Mouse (Mus musculus): ENCODE measurements around the gene Vps35. TPM values are rescaled to one million over a fixed set of nuclear protein-coding genes. Genes with fewer than 3 reads are reported as not detected.
A peak's percentile ranks its signal among the peaks of the same experiment; 100 is the strongest.

Gene Vps35
- polyA plus RNA-seq (2012; rRNA removed) = 2.2 and 3.4 TPM in 2 replicates

- Histone ChIP-seq H3K4me1 (ENCODE audit: control insufficient read depth, insufficient read depth, insufficient read length, low read length) (no peaks in the 10 kb centered on the region; the same call in 1 of the 2 replicates), H3K4me3 (ENCODE audit: low read depth, low read length) (peak within 1 kb of the TSS; percentile 96), H3K27ac (ENCODE audit: insufficient read depth, low read depth, low read length) (peak within 1 kb of the TSS; percentile 100), H3K36me3 (ENCODE audit: control insufficient read depth, insufficient read depth, low read length) (peaks cover 8% of the 10 kb centered on the region), H3K27me3 (ENCODE audit: control insufficient read depth, insufficient read depth, low read length) (no peaks in the 10 kb centered on the region)
- WGBS = under 1% methylated on average over 63 of the region's 63 CpGs
- TF ChIP-seq CTCF (IDR thresholded peaks at IDR 0.05; ENCODE audit: extremely low read depth, insufficient read length, insufficient replicate concordance, low read depth, low read length) = no peak
- TF ChIP-seq POLR2A (IDR thresholded peaks at IDR 0.05; ENCODE audit: low read depth, low read length) = peak; percentile 66
These were observed at the start of gene Vps35, which contains the start of gene Orc6 for GRCm38 (mm10) chr8:85299434-85300077. Gene Vps35 (minus strand): TSS chr8:85299802. Gene Orc6 (plus strand): TSS chr8:85299632.

GRCm38 (mm10) chr8:85339871-85340573 lies 40.4 kb upstream of the Vps35 start:
- Histone ChIP-seq H3K27ac (ENCODE audit: insufficient read depth, low read depth, low read length) (no peak overlapping the region), H3K4me3 (ENCODE audit: low read depth, low read length) (no peak overlapping the region), H3K36me3 (ENCODE audit: control insufficient read depth, insufficient read depth, low read length) (no peaks in the 10 kb centered on the region), H3K4me1 (ENCODE audit: control insufficient read depth, insufficient read depth, insufficient read length, low read length) (peaks cover 7% of the 10 kb centered on the region; the same call in 1 of the 2 replicates), H3K27me3 (ENCODE audit: control insufficient read depth, insufficient read depth, low read length) (no peaks in the 10 kb centered on the region)
- WGBS = 54% methylated on average over 5 of the region's 5 CpGs
- no peak for TF ChIP-seq POLR2A (IDR thresholded peaks at IDR 0.05; ENCODE audit: low read depth, low read length)

GRCm38 (mm10) chr8:85337681-85338080 lies 38.1 kb upstream of the Vps35 start:
- H3K4me3 ChIP-seq (ENCODE audit: low read depth, low read length) = no peak overlapping the region
- no peaks in the 10 kb centered on the region for H3K36me3 ChIP-seq (ENCODE audit: control insufficient read depth, insufficient read depth, low read length)
- peaks cover 10% of the 10 kb centered on the region; the same call in 1 of the 2 replicates for H3K4me1 ChIP-seq (ENCODE audit: control insufficient read depth, insufficient read depth, insufficient read length, low read length)
- H3K27me3 ChIP-seq (ENCODE audit: control insufficient read depth, insufficient read depth, low read length) = no peaks in the 10 kb centered on the region
- TF ChIP-seq POLR2A (IDR thresholded peaks at IDR 0.05; ENCODE audit: low read depth, low read length) = no peak
- TF ChIP-seq CTCF (IDR thresholded peaks at IDR 0.05; ENCODE audit: extremely low read depth, insufficient read length, insufficient replicate concordance, low read depth, low read length) = no peak
- 34% methylated on average over 4 of the region's 4 CpGs for WGBS
- H3K27ac ChIP-seq (ENCODE audit: insufficient read depth, low read depth, low read length) = no peak overlapping the region

GRCm38 (mm10) chr8:85336211-85336933 lies 36.8 kb upstream of the Vps35 start:
- 27% methylated on average over 6 of the region's 6 CpGs for WGBS
- TF ChIP-seq POLR2A (IDR thresholded peaks at IDR 0.05; ENCODE audit: low read depth, low read length) (no peak), CTCF (IDR thresholded peaks at IDR 0.05; ENCODE audit: extremely low read depth, insufficient read length, insufficient replicate concordance, low read depth, low read length) (no peak)
- Histone ChIP-seq H3K4me1 (ENCODE audit: control insufficient read depth, insufficient read depth, insufficient read length, low read length) (peaks cover 13% of the 10 kb centered on the region; the same call in 1 of the 2 replicates), H3K27ac (ENCODE audit: insufficient read depth, low read depth, low read length) (no peak overlapping the region), H3K27me3 (ENCODE audit: control insufficient read depth, insufficient read depth, low read length) (no peaks in the 10 kb centered on the region), H3K4me3 (ENCODE audit: low read depth, low read length) (no peak overlapping the region), H3K36me3 (ENCODE audit: control insufficient read depth, insufficient read depth, low read length) (no peaks in the 10 kb centered on the region)

GRCm38 (mm10) chr8:85335105-85335504 lies 35.5 kb upstream of the Vps35 start:
- Histone ChIP-seq H3K27me3 (ENCODE audit: control insufficient read depth, insufficient read depth, low read length) (no peaks in the 10 kb centered on the region), H3K36me3 (ENCODE audit: control insufficient read depth, insufficient read depth, low read length) (no peaks in the 10 kb centered on the region), H3K4me3 (ENCODE audit: low read depth, low read length) (no peak overlapping the region), H3K27ac (ENCODE audit: insufficient read depth, low read depth, low read length) (no peak overlapping the region), H3K4me1 (ENCODE audit: control insufficient read depth, insufficient read depth, insufficient read length, low read length) (peaks cover 13% of the 10 kb centered on the region; the same call in 1 of the 2 replicates)
- no peak for TF ChIP-seq CTCF (IDR thresholded peaks at IDR 0.05; ENCODE audit: extremely low read depth, insufficient read length, insufficient replicate concordance, low read depth, low read length)
- no peak for TF ChIP-seq POLR2A (IDR thresholded peaks at IDR 0.05; ENCODE audit: low read depth, low read length)

- Histone ChIP-seq H3K4me1 (ENCODE audit: control insufficient read depth, insufficient read depth, insufficient read length, low read length) (peaks cover 3% of the 10 kb centered on the region; the same call in 1 of the 2 replicates), H3K27me3 (ENCODE audit: control insufficient read depth, insufficient read depth, low read length) (no peaks in the 10 kb centered on the region), H3K4me3 (ENCODE audit: low read depth, low read length) (no peak overlapping the region), H3K36me3 (ENCODE audit: control insufficient read depth, insufficient read depth, low read length) (no peaks in the 10 kb centered on the region), H3K27ac (ENCODE audit: insufficient read depth, low read depth, low read length) (no peak overlapping the region)
- WGBS = 76% methylated on average over 1 of the region's 1 CpGs
- no peak for TF ChIP-seq CTCF (IDR thresholded peaks at IDR 0.05; ENCODE audit: extremely low read depth, insufficient read length, insufficient replicate concordance, low read depth, low read length)
- no peak for TF ChIP-seq POLR2A (IDR thresholded peaks at IDR 0.05; ENCODE audit: low read depth, low read length)
These were observed 29.9 kb upstream of the Vps35 start for GRCm38 (mm10) chr8:85329506-85329905.

- Histone ChIP-seq H3K27ac (ENCODE audit: insufficient read depth, low read depth, low read length) (no peak overlapping the region), H3K4me1 (ENCODE audit: control insufficient read depth, insufficient read depth, insufficient read length, low read length) (peaks cover 3% of the 10 kb centered on the region; the same call in 1 of the 2 replicates), H3K36me3 (ENCODE audit: control insufficient read depth, insufficient read depth, low read length) (no peaks in the 10 kb centered on the region), H3K4me3 (ENCODE audit: low read depth, low read length) (no peak overlapping the region), H3K27me3 (ENCODE audit: control insufficient read depth, insufficient read depth, low read length) (no peaks in the 10 kb centered on the region)
- WGBS = 83% methylated on average over 9 of the region's 9 CpGs
- TF ChIP-seq POLR2A (IDR thresholded peaks at IDR 0.05; ENCODE audit: low read depth, low read length) = no peak
- TF ChIP-seq CTCF (IDR thresholded peaks at IDR 0.05; ENCODE audit: extremely low read depth, insufficient read length, insufficient replicate concordance, low read depth, low read length) = no peak
These were observed 27.4 kb upstream of the Vps35 start for GRCm38 (mm10) chr8:85327036-85327435.
